Comparison of ENCODE assay signal across 18 mouse cellular contexts in genomic region chr11:40362530-40363185, GRCm38 (mm10).
DNase-seq lines count a peak whose midpoint lies in the region; ATAC-seq and TF ChIP-seq lines count a peak whose summit lies in the region.
"Had no signal": no experiment of that assay in that cellular context is flagged by ENCODE, and none has a peak within 500 bp of the region (broad histone marks: within the 10 kb centered on the region; RNA-seq: fewer than 3 reads in every experiment).

No protein-coding gene starts in this region.

- TF ChIP-seq CTCF in layer of hippocampus, adult 2 months (conservative IDR thresholded peaks at IDR 0.05), result no peak

- H3K9me3 ChIP-seq in hindbrain, embryonic 11.5 days (ENCODE audit: control insufficient read depth, low read length), result no peaks in the 10 kb centered on the region
- H3K9me3 ChIP-seq in hindbrain, embryonic 16.5 days (ENCODE audit: control insufficient read depth, low read length), result no peaks in the 10 kb centered on the region
- H3K9me3 ChIP-seq in midbrain, embryonic 12.5 days, result no peaks in the 10 kb centered on the region
- no peaks in the 10 kb centered on the region for H3K9me3 ChIP-seq in midbrain, embryonic 16.5 days (replicated peaks; ENCODE audit: control insufficient read depth, low read length, poor library complexity, severe bottlenecking)
- no peaks in the 10 kb centered on the region for H3K9me3 ChIP-seq in embryonic facial prominence, embryonic 15.5 days (replicated peaks)
- H3K9me3 ChIP-seq: heart, embryonic 10.5 days had no signal

- no peak overlapping the region for H3K9ac ChIP-seq in hindbrain, embryonic 11.5 days (ENCODE audit: low read depth, low read length)
- no peak overlapping the region for H3K9ac ChIP-seq in hindbrain, embryonic 16.5 days (ENCODE audit: low read depth, low read length)
- H3K9ac ChIP-seq in midbrain, embryonic 12.5 days (replicated peaks), result no peak overlapping the region
- no peak overlapping the region for H3K9ac ChIP-seq in midbrain, embryonic 16.5 days (ENCODE audit: low read depth, low read length)
- no peak overlapping the region for H3K9ac ChIP-seq in embryonic facial prominence, embryonic 15.5 days
- H3K9ac ChIP-seq: liver, embryonic 14.5 days had no signal

- no peaks in the 10 kb centered on the region for H3K4me1 ChIP-seq in hindbrain, embryonic 11.5 days (replicated peaks; ENCODE audit: control insufficient read depth, insufficient read depth, low read length)
- no peaks in the 10 kb centered on the region for H3K4me1 ChIP-seq in hindbrain, embryonic 16.5 days (ENCODE audit: control insufficient read depth, insufficient read depth, low read depth, low read length)
- peaks cover 3% of the 10 kb centered on the region for H3K4me1 ChIP-seq in midbrain, embryonic 12.5 days
- H3K4me1 ChIP-seq in midbrain, embryonic 16.5 days (ENCODE audit: control insufficient read depth, insufficient read depth, low read length), result no peaks in the 10 kb centered on the region
- no peaks in the 10 kb centered on the region for H3K4me1 ChIP-seq in embryonic facial prominence, embryonic 15.5 days
- H3K4me1 ChIP-seq: heart, embryonic 10.5 days had no signal

- DNase-seq in hindbrain, embryonic 11.5 days (ENCODE audit: low spot score), result peak; percentile 9
- DNase-seq in mesoderm, embryonic 11.5 days (ENCODE audit: low read depth, low spot score), result peak; percentile 44
- DNase-seq in right cerebral cortex, postnatal 25 days, result no peak
- DNase-seq in layer of hippocampus, adult 2 months (ENCODE audit: low spot score in 2 of 2), result no peak
- DNase-seq: cerebellum, adult 11-12 months; gastrocnemius, adult 2 months; heart, postnatal 36 days; kidney, adult 2 months; left cerebral cortex, postnatal 4 days; lung, postnatal 36 days had no signal

- no peaks in the 10 kb centered on the region for H3K36me3 ChIP-seq in hindbrain, embryonic 11.5 days (ENCODE audit: control insufficient read depth, insufficient read depth, low read length)
- no peaks in the 10 kb centered on the region for H3K36me3 ChIP-seq in hindbrain, embryonic 16.5 days (ENCODE audit: control insufficient read depth, insufficient read depth, low read length)
- no peaks in the 10 kb centered on the region for H3K36me3 ChIP-seq in midbrain, embryonic 12.5 days
- no peaks in the 10 kb centered on the region for H3K36me3 ChIP-seq in midbrain, embryonic 16.5 days (ENCODE audit: control insufficient read depth, insufficient read depth, low read length)
- no peaks in the 10 kb centered on the region for H3K36me3 ChIP-seq in embryonic facial prominence, embryonic 15.5 days
- H3K36me3 ChIP-seq: heart, embryonic 10.5 days had no signal

- H3K4me2 ChIP-seq in hindbrain, embryonic 11.5 days (replicated peaks; ENCODE audit: low read depth, low read length), result no peak overlapping the region
- no peak overlapping the region for H3K4me2 ChIP-seq in hindbrain, embryonic 16.5 days (ENCODE audit: low read length)
- H3K4me2 ChIP-seq in midbrain, embryonic 12.5 days (replicated peaks), result no peak overlapping the region
- H3K4me2 ChIP-seq in midbrain, embryonic 16.5 days (ENCODE audit: low read length), result no peak overlapping the region
- H3K4me2 ChIP-seq in embryonic facial prominence, embryonic 15.5 days (replicated peaks), result no peak overlapping the region

- WGBS in hindbrain, embryonic 11.5 days, result 39% methylated on average over 2 of the region's 2 CpGs
- WGBS in hindbrain, embryonic 16.5 days, result 9% methylated on average over 2 of the region's 2 CpGs
- WGBS in midbrain, embryonic 12.5 days, result 34% methylated on average over 2 of the region's 2 CpGs
- WGBS in midbrain, embryonic 16.5 days, result 23% methylated on average over 2 of the region's 2 CpGs
- 20% methylated on average over 2 of the region's 2 CpGs for WGBS in embryonic facial prominence, embryonic 15.5 days

- no peaks in the 10 kb centered on the region for H3K27me3 ChIP-seq in hindbrain, embryonic 11.5 days (ENCODE audit: control insufficient read depth, insufficient read depth, low read length)
- H3K27me3 ChIP-seq in hindbrain, embryonic 16.5 days (replicated peaks; ENCODE audit: control insufficient read depth, insufficient read depth, low read length), result no peaks in the 10 kb centered on the region
- H3K27me3 ChIP-seq in midbrain, embryonic 12.5 days, result no peaks in the 10 kb centered on the region
- no peaks in the 10 kb centered on the region for H3K27me3 ChIP-seq in midbrain, embryonic 16.5 days (ENCODE audit: control insufficient read depth, insufficient read depth, low read depth, low read length)
- no peaks in the 10 kb centered on the region for H3K27me3 ChIP-seq in embryonic facial prominence, embryonic 15.5 days
- H3K27me3 ChIP-seq: Patski had no signal

- no peak overlapping the region for H3K27ac ChIP-seq in hindbrain, embryonic 11.5 days (ENCODE audit: low read depth, low read length)
- no peak overlapping the region for H3K27ac ChIP-seq in hindbrain, embryonic 16.5 days (ENCODE audit: low read depth, low read length)
- H3K27ac ChIP-seq in midbrain, embryonic 12.5 days (replicated peaks), result no peak overlapping the region; the same call in 1 of the 2 replicates
- H3K27ac ChIP-seq in midbrain, embryonic 16.5 days (ENCODE audit: low read length), result no peak overlapping the region
- H3K27ac ChIP-seq in embryonic facial prominence, embryonic 15.5 days (replicated peaks), result no peak overlapping the region
- no peak overlapping the region for H3K27ac ChIP-seq in layer of hippocampus, adult 2 months
- H3K27ac ChIP-seq: gastrocnemius, adult 2 months; heart, embryonic 10.5 days; liver, embryonic 14.5 days had no signal

- ATAC-seq in hindbrain, embryonic 11.5 days (ENCODE audit: low FRiP score), result 0 out of 2 replicates have a peak, but pooled peaks have one; percentile 45
- no peak for ATAC-seq in hindbrain, embryonic 16.5 days
- ATAC-seq in midbrain, embryonic 12.5 days (ENCODE audit: low FRiP score, low read depth), result 0 out of 2 replicates have a peak, but pooled peaks have one; percentile 54
- no peak for ATAC-seq in midbrain, embryonic 16.5 days
- peak; percentile 63; the same call in 1 of the 2 replicates for ATAC-seq in embryonic facial prominence, embryonic 15.5 days (ENCODE audit: insufficient number of reproducible peaks, low FRiP score, low TSS enrichment, low read depth)
- ATAC-seq: Patski had no signal

- H3K4me3 ChIP-seq in hindbrain, embryonic 11.5 days (ENCODE audit: low read depth, low read length), result no peak overlapping the region
- H3K4me3 ChIP-seq in hindbrain, embryonic 16.5 days (ENCODE audit: low read length), result no peak overlapping the region
- H3K4me3 ChIP-seq in midbrain, embryonic 12.5 days, result no peak overlapping the region
- no peak overlapping the region for H3K4me3 ChIP-seq in midbrain, embryonic 16.5 days (ENCODE audit: low read depth, low read length)
- no peak overlapping the region for H3K4me3 ChIP-seq in embryonic facial prominence, embryonic 15.5 days (replicated peaks)
- H3K4me3 ChIP-seq in layer of hippocampus, adult 2 months, result no peak overlapping the region
- H3K4me3 ChIP-seq: gastrocnemius, adult 2 months; heart, embryonic 10.5 days; myocyte had no signal

Comparison
In these comparisons a context has a peak if more than half of its experiments do, and no peak if none do; other contexts are left out.
1. ATAC-seq: peak in hindbrain, embryonic 11.5 days (single experiment), midbrain, embryonic 12.5 days (single experiment) and embryonic facial prominence, embryonic 15.5 days (single experiment); none in hindbrain, embryonic 16.5 days (single experiment) and midbrain, embryonic 16.5 days (single experiment).
2. DNase-seq: peak in hindbrain, embryonic 11.5 days (single experiment) and mesoderm, embryonic 11.5 days (single experiment); none in right cerebral cortex, postnatal 25 days (single experiment) and layer of hippocampus, adult 2 months (0 of 2).